Mouse (Mus musculus) ES-Bruce4 (cell line): ENCODE measurements at regions not wholly inside any gene's neighbourhood (a gene's known extent, or its start where the extent isn't known, plus 50 kb on each side); places are given as distances from the start of the nearest gene placed in this dataset.
A peak's percentile ranks its signal among the peaks of the same experiment; 100 is the strongest.

ENCODE experiments used
- CTCF ChIP-seq: IDR thresholded peaks from one replicate; pipeline ENCODE4 v1.8.1; 2011; ENCODE audit warnings: low read depth, low read length
- POLR2A ChIP-seq: IDR thresholded peaks from one replicate; pipeline ENCODE4 v1.8.1; 2011; ENCODE audit warnings: low read length; ENCODE audit not compliant: insufficient read depth

DNA sequence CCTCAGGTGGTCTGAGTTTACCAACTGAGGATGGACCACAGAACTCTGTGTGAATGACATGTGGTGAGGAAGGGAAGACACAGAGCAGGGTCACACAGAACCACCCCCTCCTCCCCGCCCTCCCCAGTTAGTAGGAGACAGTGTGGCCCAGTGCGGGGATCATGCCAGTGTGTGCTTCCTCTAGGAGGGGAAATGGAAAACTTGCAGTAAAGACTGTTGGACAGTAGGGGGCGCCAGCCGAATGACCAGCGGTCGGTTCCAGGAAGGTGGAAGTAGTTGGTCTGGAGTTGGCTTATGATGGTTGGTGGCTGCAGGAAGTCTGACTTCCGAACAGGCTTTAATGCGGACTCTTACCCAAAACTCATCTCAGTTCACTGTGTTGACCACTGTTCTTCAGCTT lies 87.3 kb downstream of the Syf2 start:
- peak; percentile 95 for TF ChIP-seq CTCF
- TF ChIP-seq POLR2A, result no peak
